Mouse (Mus musculus) ovary, postnatal 10 days (tissue): ENCODE measurements around the gene Esr2.
"Not testable (repeated sequence)": the region's sequence is repeated elsewhere in the genome, so short reads cannot be mapped to it uniquely, and the experiment has no call there.

Experiments used
- DNase-seq: peaks from one replicate; pipeline ENCODE4 v3.0.0; 2022; ENCODE audit warnings: low spot score

Gene Esr2

DNA sequence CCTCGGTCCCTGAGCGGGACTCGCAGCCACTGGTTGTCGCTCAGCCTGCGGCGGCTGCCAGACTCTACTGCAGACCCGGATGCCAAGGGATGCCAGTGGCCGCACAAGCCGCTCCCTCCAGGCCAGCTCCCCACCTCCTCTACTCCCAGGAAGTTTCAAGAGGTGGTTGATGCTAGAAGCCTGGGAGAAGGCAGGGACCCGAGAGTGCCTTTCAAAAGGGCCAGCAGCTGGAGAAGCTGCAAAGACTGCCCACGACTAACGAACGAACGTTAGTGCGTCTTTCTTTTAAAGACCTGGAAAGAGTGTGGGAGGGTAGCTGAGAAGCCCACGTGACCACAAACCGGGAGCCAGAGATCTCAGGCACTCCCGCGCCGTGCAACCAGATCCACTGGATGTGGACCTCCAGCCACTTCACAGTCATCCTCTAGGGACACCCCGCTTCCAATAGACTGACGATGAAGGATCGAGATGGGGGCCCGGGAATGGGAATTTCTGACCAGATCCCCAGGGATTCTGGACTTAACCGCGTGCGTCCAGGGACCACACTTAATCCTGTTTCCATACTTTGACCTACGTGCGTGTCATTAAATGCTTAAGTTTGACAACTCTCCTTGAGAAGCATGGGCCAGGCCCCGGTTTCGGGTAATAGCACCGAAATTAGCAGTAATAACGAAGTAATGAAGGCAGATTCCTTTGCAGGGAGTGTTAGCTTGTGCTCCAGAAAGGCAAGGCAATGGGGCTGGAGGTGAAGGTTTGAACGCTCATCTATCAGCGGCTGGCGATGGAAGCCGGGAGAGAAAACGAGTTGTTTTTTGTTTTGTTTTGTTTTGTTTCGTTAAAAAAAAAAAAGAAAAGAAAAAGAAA is at the start of gene Esr2:
Gene Esr2, minus strand, starts transcription at position 260 of the 864 bp plus-strand sequence.
- no peak for DNase-seq

DNA sequence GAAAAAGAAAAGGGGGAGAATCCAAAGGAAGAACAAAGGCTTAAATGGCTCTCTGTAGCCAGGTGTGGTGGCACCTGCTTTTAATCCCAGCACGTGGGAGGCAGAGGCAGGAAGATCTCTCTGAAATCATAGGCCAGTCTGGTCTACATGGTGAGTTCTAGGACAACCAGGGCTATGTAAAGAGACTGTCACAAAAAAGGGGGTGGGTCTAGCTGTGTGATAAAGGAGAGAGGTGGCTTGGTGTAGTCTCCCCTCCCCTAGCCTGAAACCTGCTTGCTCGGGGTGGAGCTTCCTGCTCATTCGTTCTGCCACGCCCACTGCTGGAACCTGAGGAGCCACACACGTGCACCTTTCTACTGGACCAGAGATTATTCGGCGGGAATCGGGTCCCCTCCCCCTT is 45.0 kb upstream of the Esr2 start:
- not testable (repeated sequence) for DNase-seq

- DNase-seq = no peak
Observed at GRCm38 (mm10) chr12:76216716-76217115, 39.7 kb upstream of the Esr2 start.

- no peak for DNase-seq
Observed at GRCm38 (mm10) chr12:76215121-76215520, 38.1 kb upstream of the Esr2 start.

DNA sequence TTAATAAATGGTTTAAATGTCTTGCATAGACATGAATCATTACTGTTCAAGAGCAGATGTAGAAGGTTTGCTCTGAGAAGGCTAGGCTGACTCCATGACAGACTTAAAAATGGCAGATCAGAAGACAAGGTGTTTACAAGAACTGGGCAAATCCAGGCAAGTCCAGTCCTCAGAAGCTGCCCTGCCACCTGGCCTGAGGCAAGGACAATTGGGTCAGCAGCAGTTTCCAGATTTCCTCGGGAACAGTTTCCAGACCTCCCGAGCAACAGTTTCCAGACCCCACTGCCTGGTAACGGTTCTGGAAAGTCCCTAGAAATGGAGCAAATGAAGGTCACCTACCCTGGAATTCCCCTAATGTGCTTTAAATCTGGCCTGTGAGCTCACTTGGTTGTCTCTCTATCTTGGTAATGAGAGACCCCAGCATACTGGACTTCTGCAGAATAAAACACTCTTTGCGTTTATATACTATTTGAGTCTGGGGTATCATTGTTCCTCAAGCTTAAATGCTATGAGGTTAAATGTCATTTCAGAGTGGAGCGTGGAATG is 32.4 kb upstream of the Esr2 start:
- no peak for DNase-seq

GRCm38 (mm10) chr12:76200326-76200725 is 23.3 kb upstream of the Esr2 start:
- no peak for DNase-seq

GRCm38 (mm10) chr12:76197071-76197470 is 20.0 kb upstream of the Esr2 start:
- DNase-seq = no peak

DNA sequence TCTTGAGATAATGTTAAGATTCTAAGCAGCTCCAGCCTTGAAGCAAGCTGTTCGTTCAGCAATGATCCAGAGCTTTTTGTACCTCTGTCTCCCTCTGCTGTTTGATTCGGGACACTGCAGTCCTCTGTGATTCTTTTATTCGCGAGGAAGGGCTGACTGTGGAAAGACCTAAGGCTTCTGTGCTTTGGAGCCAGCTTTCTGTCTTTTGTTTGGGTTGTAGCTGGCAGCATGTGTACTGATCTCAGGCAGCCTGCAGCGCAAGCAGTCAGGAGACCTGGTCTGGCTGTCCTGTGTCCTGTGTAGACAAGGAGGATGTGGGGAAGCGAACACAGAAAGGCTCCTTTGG is 19.6 kb upstream of the Esr2 start:
- peak; percentile 53 for DNase-seq

- peak; percentile 81 for DNase-seq
Observed at GRCm38 (mm10) chr12:76195912-76196708, 19.1 kb upstream of the Esr2 start.

- DNase-seq = no peak
Observed at GRCm38 (mm10) chr12:76194526-76194925, 17.5 kb upstream of the Esr2 start.

GRCm38 (mm10) chr12:76190940-76191339 is 13.9 kb upstream of the Esr2 start:
- DNase-seq = no peak

DNA sequence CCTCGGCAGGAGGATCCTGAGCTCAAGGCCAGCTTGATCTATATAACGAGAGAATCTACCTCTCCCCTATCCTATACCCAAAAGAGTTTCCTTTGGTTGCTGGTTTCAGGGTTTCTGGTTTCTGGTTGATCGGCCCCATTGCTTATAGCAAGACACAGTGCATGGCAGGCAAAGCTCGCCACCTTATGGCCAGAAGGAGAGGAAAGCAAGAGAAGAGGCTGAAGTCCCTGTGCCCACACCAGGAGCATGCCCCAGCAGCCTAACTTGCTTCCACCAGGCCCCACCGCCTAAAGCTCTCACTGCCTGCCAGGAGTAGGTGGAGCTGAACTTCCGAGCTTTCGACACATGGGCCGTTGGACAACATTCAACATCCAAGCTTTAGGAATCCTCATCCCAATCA is 10.8 kb upstream of the Esr2 start:
- DNase-seq = no peak

DNA sequence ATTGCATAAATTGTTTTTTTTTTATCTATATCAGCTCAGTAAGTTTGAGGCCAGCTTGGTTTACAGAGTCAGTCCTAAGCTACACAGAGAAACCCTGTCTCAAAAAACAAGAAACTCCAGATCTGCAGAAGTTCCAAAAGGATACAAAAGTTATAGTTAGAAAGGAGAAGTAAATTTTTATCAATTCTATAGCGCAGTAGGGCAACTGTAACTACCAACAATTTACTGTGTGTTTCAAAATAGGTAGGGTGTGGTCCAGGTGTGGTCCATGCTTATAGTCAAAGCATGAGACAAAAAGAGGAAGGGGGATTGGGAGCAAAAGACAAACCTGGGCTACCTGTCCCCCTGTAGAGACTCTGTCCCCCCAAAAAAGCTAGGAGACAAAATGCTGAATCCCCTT is 9.4 kb upstream of the Esr2 start:
- no peak for DNase-seq

DNA sequence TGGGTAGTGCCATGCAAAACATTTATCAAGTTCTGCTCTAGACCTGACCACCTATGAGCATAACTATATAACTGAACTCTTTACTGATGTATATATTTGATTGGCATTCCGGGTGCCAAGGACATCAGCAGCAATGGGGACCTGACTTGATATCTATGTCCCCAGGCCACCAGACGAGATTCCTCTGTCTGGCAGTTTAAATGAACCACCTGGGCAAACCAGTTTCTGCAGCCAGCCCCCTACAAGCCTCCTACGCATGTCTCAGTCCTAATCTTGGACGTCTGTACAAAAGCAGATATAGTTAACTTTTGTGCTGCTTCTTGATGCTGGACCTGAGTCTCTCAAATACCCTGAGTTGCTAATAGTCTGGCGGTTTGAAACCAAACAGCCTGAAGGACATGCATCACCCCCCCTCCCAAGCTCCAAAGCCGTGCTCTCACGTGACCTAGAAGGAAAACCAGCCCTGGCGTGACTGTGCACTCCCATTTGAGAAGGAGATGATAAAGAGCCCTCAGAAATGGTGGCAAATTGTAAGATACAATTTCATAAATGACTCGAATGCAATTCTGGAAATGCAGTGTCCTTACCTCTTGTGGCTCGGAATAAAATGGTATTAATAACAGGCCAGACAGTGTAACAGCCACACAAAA is 8.2 kb upstream of the Esr2 start:
- DNase-seq = no peak

DNA sequence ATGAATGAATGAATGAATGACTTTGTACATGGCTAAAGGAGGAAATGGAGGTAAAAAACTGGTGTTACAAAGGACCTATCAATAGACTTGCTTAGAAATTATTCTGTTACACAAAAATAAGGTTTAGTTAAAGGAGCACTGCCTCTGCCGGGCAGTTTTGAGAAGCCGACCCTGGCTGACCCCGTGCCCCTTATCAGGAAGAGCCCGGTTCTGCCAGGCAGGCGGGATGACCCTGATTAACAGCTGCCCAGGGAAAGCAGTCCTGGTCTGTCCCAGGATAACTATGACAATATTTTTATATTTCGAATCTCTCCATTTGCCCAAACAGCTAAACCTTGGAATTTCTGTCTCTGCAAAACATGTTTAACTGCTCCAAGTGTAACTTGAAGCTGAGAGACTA is 7.2 kb upstream of the Esr2 start:
- no peak for DNase-seq

- no peak for DNase-seq
Observed at GRCm38 (mm10) chr12:76182831-76183230, 5.8 kb upstream of the Esr2 start.

GRCm38 (mm10) chr12:76181471-76181870 is 4.4 kb upstream of the Esr2 start:
- DNase-seq = no peak

- no peak for DNase-seq
Observed at GRCm38 (mm10) chr12:76180442-76180841, 3.4 kb upstream of the Esr2 start.

- DNase-seq = no peak
Observed at GRCm38 (mm10) chr12:76179527-76179926, 2.5 kb upstream of the Esr2 start.

DNA sequence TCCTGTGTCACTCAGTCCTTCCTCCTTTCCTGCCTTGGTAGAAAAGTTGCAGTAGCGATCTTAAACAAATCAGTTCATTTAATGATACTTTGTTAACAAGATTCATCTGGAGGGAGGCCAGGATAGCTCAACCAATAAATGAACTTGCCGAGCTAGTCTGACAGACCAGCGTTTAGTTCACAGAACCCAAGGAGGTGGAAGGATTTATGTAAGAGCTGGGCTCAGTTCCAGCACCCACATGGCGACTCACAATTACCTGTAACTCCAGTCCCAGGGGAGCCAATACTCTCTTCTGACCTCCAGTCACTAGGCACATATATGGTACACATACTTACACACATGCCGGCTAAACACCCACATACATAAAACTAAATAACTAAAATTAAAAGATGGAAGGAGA is 2.0 kb upstream of the Esr2 start:
- DNase-seq = no peak

DNA sequence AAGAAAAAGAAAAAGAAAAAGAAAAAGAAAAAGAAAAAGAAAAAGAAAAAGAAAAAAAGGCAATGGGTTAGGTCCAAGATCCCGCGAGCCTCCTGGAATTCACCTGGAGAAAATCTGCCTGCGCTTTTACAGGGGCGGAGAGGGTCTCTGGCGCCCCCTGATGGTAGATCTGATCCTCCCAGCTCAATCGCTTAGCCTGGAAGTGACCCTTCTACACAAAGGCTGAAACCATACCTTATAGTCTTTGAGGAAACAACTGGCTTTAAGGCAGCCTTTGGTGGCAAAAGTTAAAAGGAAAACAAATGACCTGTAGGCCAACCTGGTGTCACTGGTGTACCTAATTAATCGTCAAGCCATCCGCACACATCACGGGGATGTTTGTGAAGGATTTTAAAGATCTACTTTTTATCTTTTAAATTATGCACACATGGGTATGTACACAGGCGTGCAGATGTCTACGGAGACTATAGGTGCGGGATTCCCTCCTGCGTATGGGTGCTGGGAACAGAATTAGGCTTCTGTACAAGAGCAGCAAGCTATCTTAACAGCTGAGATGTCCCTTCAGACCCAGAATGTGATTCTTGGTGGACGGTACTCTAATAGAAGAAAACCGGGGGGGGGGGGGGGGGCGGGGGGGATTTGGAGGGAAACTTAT is 932 bp upstream of the Esr2 start:
- peak; percentile 36 for DNase-seq

GRCm38 (mm10) chr12:76165641-76166040 is 11.4 kb downstream of the Esr2 start:
- DNase-seq = no peak
